Mouse (Mus musculus): Measurements from ENCODE around the gene Emx2.

The Emx2 gene

GRCm38 (mm10) chr19:59461481-59462421 is 3.6 kb downstream of the Emx2 start:
- no peak for DNase-seq (ENCODE audit: low read depth, low spot score)

GRCm38 (mm10) chr19:59462459-59463292 is 4.5 kb downstream of the Emx2 start:
- DNase-seq (ENCODE audit: low read depth, low spot score): no peak

GRCm38 (mm10) chr19:59463842-59464443 is 5.8 kb downstream of the Emx2 start:
- no peak for DNase-seq (ENCODE audit: low read depth, low spot score)

GRCm38 (mm10) chr19:59465281-59465680 is 7.1 kb downstream of the Emx2 start:
- no peak for DNase-seq (ENCODE audit: low read depth, low spot score)

GRCm38 (mm10) chr19:59465751-59466410 is 7.7 kb downstream of the Emx2 start:
- no peak for DNase-seq (ENCODE audit: low read depth, low spot score)

GRCm38 (mm10) chr19:59466417-59466937 is 8.3 kb downstream of the Emx2 start:
- no peak for DNase-seq (ENCODE audit: low read depth, low spot score)

- no peak for DNase-seq (ENCODE audit: low read depth, low spot score)
Measured at GRCm38 (mm10) chr19:59467016-59467412, 8.8 kb downstream of the Emx2 start.

- DNase-seq (ENCODE audit: low read depth, low spot score): no peak
Measured at GRCm38 (mm10) chr19:59467413-59468064, 9.4 kb downstream of the Emx2 start.

GRCm38 (mm10) chr19:59468065-59468810 is 10.1 kb downstream of the Emx2 start:
- DNase-seq (ENCODE audit: low read depth, low spot score): no peak

GRCm38 (mm10) chr19:59469035-59469949 is 11.1 kb downstream of the Emx2 start:
- no peak for DNase-seq (ENCODE audit: low read depth, low spot score)

GRCm38 (mm10) chr19:59470074-59470630 is 12.0 kb downstream of the Emx2 start:
- no peak for DNase-seq (ENCODE audit: low read depth, low spot score)

GRCm38 (mm10) chr19:59470913-59471312 is 12.7 kb downstream of the Emx2 start:
- no peak for DNase-seq (ENCODE audit: low read depth, low spot score)

- no peak for DNase-seq (ENCODE audit: low read depth, low spot score)
Measured at GRCm38 (mm10) chr19:59472844-59473243, 14.7 kb downstream of the Emx2 start.

GRCm38 (mm10) chr19:59479912-59480311 is 21.7 kb downstream of the Emx2 start:
- no peak for DNase-seq (ENCODE audit: low read depth, low spot score)

GRCm38 (mm10) chr19:59480563-59480962 is 22.4 kb downstream of the Emx2 start:
- DNase-seq (ENCODE audit: low read depth, low spot score): no peak

- DNase-seq (ENCODE audit: low read depth, low spot score): no peak
Measured at GRCm38 (mm10) chr19:59492258-59492657, 34.1 kb downstream of the Emx2 start.

GRCm38 (mm10) chr19:59496832-59497231 is 38.7 kb downstream of the Emx2 start:
- no peak for DNase-seq (ENCODE audit: low read depth, low spot score)

GRCm38 (mm10) chr19:59508896-59509295 is 50.7 kb downstream of the Emx2 start:
- DNase-seq (ENCODE audit: low read depth, low spot score): no peak

- no peak for DNase-seq (ENCODE audit: low read depth, low spot score)
Measured at GRCm38 (mm10) chr19:59513181-59513580, 55.0 kb downstream of the Emx2 start.
